In genomic region chr6:51086347-51086746, GRCm38 (mm10) we compare ENCODE assay signal across 26 mouse cellular contexts.
"Had no signal": no experiment of that assay in that cellular context is flagged by ENCODE, and none has a peak within 500 bp of the region (broad histone marks: within the 10 kb centered on the region; RNA-seq: fewer than 3 reads in every experiment).

No protein-coding gene starts in this region.

- ATAC-seq: hindbrain, postnatal 0 days; intestine, embryonic 16.5 days; liver, embryonic 12.5 days had no signal

- H3K9ac ChIP-seq: heart, embryonic 13.5 days; heart, embryonic 15.5 days; hindbrain, embryonic 13.5 days; hindbrain, embryonic 15.5 days; kidney, embryonic 15.5 days; limb, embryonic 12.5 days; limb, embryonic 15.5 days; liver, embryonic 12.5 days; liver, embryonic 14.5 days had no signal

- H3K4me1 ChIP-seq: hindbrain, embryonic 15.5 days had no signal

- H3K27me3 ChIP-seq: heart, embryonic 13.5 days; heart, embryonic 15.5 days; hindbrain, embryonic 13.5 days; hindbrain, embryonic 15.5 days; kidney, embryonic 15.5 days; limb, embryonic 15.5 days had no signal

- H3K4me3 ChIP-seq: heart, embryonic 13.5 days; heart, embryonic 15.5 days; hindbrain, embryonic 13.5 days; hindbrain, embryonic 15.5 days; kidney, embryonic 15.5 days; limb, embryonic 12.5 days; limb, embryonic 15.5 days; liver, embryonic 12.5 days had no signal

- H3K9me3 ChIP-seq: heart, embryonic 13.5 days; heart, embryonic 15.5 days; hindbrain, embryonic 13.5 days; hindbrain, embryonic 15.5 days; kidney, embryonic 15.5 days; limb, embryonic 12.5 days; limb, embryonic 15.5 days; liver, embryonic 12.5 days had no signal

- DNase-seq: gastrocnemius, postnatal 14 days; gastrocnemius, postnatal 36 days; heart, adult 18-20 months; heart, postnatal 14 days; heart, postnatal 36 days; kidney, adult 11 months; kidney, adult 2 months; kidney, adult 9 months; kidney, postnatal 14 days; kidney, postnatal 36 days; layer of hippocampus, adult 9-11 months; layer of hippocampus, postnatal 36 days; left cerebral cortex, postnatal 4 days had no signal

- H3K4me2 ChIP-seq: heart, embryonic 11.5 days; heart, embryonic 13.5 days; heart, embryonic 15.5 days; hindbrain, embryonic 13.5 days; hindbrain, embryonic 15.5 days; kidney, embryonic 15.5 days; limb, embryonic 12.5 days; limb, embryonic 15.5 days; liver, embryonic 12.5 days had no signal

- H3K27ac ChIP-seq: heart, embryonic 13.5 days; heart, embryonic 15.5 days; hindbrain, embryonic 13.5 days; hindbrain, embryonic 15.5 days; hindbrain, postnatal 0 days; kidney, embryonic 15.5 days; kidney, postnatal 0 days; limb, embryonic 12.5 days; liver, embryonic 12.5 days; liver, embryonic 14.5 days had no signal

- H3K36me3 ChIP-seq: heart, embryonic 13.5 days; heart, embryonic 15.5 days; hindbrain, embryonic 13.5 days; hindbrain, embryonic 15.5 days; kidney, embryonic 15.5 days; limb, embryonic 12.5 days; limb, embryonic 15.5 days; liver, embryonic 12.5 days had no signal
